Mouse (Mus musculus) left cerebral cortex, postnatal 14 days (tissue): ENCODE measurements around the gene Zfp945. TPM values are rescaled to one million over a fixed set of nuclear protein-coding genes. Genes with fewer than 3 reads are reported as not detected.
"Not testable (repeated sequence)": the region's sequence is repeated elsewhere in the genome, so short reads cannot be mapped to it uniquely, and the experiment has no call there.

Experiments used
- DNase-seq, 2 experiments: peaks; one replicate each; pipeline ENCODE4 v3.0.0; 2021 to 2022; ENCODE audit warnings: low spot score in 2 of 2, mixed read lengths in 1 of 2
- intact Hi-C: fragments of 180-260 bp; cut with DNase I; formaldehyde crosslinking; loops from one replicate; pipeline ENCODE4 v1.15.1; 2025
- long read RNA-seq, 2 experiments: library from polyadenylated mRNA; stranded (forward); transcript quantifications; one replicate each; pipeline ENCODE4 v2.0.0; 2021
- total RNA-seq, 2 experiments: library from RNA; stranded (reverse); gene quantifications; 2 replicates each; pipeline ENCODE4 v1.2.3; 2021

Gene Zfp945
- total RNA-seq, result 10 to 100 TPM; 16.9 to 17.2 TPM
- long read RNA-seq, experiment 1, full-length matches to known transcripts, result 4 of 6 reads
- long read RNA-seq, experiment 1, partial matches to known transcripts, result 1 of 6 reads
- long read RNA-seq, experiment 1, other reads (novel, unspliced or antisense), result 1 of 6 reads
- long read RNA-seq, experiment 2, full-length matches to known transcripts, result 4 of 5 reads
- long read RNA-seq, experiment 2, partial matches to known transcripts, result 0 of 5 reads
- long read RNA-seq, experiment 2, other reads (novel, unspliced or antisense), result 1 of 5 reads

DNA sequence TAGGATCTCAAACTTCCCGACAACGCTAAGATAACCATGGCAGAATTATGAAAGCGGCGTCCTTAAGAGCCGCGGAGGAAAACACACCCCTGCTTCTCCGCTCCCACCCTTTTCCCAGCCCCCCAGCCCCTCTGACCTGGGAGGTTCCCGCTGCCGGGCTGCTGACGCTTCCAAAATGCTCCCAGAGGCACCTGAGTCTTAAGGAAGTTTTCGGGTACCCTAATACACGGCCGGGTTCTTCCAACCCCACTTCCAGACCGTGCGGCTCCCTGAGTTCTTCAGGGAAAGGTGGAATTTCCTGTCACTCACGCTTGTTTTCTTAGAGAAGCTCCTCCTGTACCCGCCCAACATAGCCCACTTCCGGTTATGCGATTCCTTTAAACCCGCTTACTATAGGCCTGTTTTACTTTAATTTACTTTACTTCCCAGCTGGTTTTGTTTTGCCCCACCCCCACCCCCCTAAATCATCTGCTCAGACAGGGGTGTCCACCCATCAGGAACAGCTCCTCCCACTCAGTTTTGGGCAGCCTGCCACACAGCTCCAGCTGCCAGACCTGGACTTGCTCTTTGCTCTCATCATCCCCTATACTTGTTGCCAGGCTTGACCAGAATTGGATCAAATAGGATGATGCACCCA, at the start of gene Zfp945:
Gene Zfp945, minus strand, starts transcription at position 290 of the 637 bp plus-strand sequence.
- intact Hi-C loops, result no loop called here

DNA sequence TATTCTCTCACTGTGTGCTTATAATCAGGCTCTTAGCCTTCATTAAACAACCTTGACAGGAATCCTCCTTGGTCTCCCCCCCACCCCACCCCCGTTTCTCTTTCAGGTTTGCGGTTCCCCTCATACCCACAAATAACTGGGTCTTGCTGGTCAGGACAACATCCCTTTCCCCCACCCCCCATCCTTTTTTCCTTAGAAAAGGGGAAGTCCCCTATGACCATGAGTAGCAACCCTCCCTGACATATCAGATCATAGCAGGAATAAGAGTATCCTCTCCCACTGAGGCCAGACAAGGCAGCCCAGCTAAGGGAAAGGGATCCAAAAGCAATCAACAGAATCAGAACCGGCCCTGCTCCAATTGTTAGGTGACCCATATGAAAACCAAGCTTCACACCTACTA, 21.4 kb upstream of the Zfp945 start:
- no peak for DNase-seq
- intact Hi-C loops, result no loop called here

More for the DNA sequence above, at the start of gene Zfp945:
- DNase-seq, result peak; percentile 54 to 70

DNA sequence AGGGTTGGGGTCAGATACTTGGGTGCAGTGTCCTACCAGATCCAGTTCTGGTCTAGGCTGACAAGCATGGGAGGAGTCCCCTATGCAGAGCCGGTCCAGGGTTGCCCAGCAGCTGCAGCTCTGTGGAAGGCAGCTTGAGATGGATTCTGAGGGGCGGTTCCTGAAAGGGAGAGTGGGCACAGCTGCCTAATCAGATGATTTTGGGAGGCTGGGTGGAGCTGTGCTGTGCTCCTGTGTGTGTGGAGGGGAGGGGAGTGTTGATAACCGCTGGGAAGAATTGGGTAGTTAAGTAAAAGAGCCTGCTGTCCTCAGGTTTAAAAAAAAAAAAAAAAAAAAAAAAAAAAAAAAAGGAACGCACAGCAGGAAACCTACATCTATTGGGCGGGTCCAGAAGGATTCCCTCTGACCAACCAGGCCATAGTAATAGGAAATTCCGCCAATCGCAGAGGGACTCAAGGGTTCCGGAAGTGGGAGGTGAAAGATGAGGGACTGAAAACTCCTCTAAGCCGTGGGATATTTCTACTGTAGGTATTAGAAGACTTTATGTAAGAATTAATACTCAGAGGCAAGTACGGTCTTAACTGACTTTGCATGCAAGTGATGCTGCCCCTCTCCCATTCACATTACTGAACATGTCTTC, 17.2 kb upstream of the Zfp945 start:
- intact Hi-C loops, result no loop called here

DNA sequence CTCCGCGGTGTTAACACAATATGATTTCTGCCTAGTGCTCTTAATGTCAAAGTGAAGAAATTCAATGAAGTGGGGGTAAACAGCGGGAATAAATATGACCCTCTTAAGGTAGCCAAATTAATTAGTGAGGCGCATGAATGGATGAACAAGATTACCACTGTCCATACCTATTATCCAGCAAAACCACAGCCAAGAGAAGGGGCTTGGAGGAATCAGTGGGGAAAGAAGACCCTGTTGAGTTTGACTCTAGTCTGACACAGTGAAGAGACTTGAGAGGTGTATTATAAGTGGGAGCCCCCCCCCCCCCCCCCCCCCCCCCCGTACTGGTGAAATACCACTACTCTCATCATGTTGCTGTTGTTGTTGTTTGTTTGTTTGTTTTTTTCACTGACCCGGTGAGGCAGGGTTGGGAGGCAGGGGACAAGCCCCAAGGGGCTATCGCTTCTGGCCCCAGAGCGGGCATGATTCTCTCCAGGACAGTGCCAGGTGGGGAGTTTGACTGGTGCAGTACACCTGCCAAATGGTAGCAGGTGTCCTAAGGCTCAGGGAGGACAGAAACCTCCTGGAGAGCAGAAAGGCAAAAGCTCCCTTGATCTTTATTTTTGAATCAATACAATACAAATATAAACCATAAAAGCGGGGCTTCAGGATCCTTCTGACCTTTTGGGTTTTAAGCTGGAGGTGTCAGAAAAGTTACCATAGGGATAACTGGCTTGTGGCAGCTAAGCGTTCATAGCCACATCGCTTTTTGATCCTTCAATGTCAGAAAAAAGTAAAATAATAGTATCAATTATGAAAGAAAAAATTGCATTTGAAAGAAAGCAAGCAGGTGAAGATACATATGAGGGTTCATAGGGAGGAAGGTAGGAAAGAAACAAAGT, 10.7 kb upstream of the Zfp945 start:
- no peak for DNase-seq
- intact Hi-C loops, result no loop called here

More for the DNA sequence above, 17.2 kb upstream of the Zfp945 start:
- DNase-seq, result no peak

DNA sequence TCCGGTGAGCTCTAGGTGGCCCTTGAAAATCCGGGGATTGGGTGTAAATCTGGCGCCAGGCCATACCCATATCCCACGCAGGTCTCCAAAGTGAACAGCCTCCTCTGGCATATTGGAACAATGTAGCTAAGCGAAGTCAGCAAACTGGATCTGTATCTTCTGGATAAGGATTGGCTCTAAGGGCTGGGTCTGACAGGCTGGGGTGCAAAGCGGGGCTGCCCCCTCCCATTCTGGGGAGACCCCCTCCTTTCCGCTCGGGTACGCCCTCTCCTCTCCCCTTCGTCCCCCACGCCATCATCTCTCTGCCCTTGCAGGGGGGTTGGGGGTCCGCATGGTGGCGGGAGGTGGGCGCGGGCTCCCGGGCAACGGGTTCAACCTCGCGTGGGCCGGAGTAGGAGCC, 9.4 kb upstream of the Zfp945 start:
- intact Hi-C loops, result no loop called here
- no peak for DNase-seq

DNA sequence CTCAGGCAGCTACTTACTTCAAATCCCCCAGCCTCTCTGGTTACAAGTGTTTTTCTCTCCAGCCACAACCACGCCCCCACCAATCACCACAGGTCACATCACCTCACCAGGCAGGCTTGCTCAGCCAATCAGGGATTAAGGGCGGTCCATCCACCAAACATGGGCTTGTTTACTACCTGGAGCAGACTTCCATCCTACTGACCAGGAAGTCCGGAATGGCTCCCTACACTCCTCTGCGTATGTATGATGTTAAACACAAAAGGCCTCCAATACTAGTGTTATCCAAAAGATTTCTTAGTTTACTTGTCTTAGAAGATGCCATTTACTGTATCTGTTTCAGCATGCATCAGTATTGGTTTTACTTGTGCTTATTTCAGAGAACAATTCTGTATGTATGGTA, 8.6 kb upstream of the Zfp945 start:
- intact Hi-C loops, DNase-seq: not testable (repeated sequence)

DNA sequence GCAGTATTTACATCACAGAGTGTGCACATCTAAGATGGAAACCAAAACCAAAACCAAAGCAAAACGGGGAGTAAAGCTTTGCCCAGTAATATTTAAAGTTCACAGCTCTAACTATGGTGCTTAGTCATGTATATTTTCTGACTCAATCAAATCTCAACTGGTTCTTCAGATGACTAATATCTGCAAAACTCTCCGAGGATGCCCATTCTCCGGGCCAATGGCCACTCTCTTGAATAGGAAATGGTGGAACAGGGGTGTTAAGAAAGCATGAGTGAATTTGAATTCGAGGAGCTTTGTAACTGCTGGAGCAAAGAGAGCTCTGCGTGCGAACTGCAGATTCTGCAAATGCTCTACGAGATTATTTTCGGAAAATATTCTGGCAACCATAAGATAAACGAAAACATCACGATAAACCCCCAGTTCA, 501 bp downstream of the Zfp945 start:
- intact Hi-C loops, result no loop called here
- DNase-seq, result peak in 1 of 2 experiments; percentile 7

DNA sequence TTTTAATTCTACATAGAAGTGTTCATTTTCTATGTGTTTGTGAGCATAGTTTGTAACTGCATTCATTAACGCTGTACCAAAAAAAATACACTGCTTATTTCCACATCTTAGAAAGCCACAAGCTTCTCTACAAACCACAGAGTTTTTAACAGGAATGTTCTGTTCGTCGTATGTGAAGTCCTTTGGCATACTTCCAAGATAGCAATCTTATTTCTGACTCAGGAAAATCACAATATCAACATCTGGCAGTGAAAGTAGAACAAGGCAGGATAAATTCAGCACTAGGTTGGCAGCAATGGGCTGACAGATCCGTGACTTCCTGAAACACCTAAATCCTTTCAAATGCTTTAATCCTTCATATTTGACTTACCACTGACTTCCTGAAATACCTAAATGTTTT, 45.8 kb downstream of the Zfp945 start:
- DNase-seq, result no peak

DNA sequence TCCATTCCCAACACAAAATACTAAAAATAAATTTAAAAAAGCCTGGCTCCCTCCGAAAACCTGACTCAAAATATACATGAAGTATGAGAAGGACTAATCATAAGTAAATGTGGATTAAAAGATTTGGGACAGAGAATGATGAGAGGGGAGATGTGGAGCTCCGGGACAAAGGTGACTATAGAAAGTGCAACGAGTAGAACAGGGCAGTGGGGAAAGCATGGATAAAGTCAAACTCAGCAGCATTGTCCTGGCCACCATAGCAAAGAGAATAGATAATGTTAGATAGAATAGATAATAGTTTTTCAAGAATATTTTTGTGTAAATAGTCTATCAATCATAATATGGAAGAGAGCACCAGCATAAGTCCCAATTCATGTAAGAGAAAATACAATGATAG, 48.7 kb downstream of the Zfp945 start:
- no peak for DNase-seq
- intact Hi-C loops, result loop anchor here (5.0 kb wide), 1 partner anchor 81 kb away; no protein-coding TSS in a partner anchor

More for the DNA sequence above, 45.8 kb downstream of the Zfp945 start:
- intact Hi-C loops, result no loop called here

DNA sequence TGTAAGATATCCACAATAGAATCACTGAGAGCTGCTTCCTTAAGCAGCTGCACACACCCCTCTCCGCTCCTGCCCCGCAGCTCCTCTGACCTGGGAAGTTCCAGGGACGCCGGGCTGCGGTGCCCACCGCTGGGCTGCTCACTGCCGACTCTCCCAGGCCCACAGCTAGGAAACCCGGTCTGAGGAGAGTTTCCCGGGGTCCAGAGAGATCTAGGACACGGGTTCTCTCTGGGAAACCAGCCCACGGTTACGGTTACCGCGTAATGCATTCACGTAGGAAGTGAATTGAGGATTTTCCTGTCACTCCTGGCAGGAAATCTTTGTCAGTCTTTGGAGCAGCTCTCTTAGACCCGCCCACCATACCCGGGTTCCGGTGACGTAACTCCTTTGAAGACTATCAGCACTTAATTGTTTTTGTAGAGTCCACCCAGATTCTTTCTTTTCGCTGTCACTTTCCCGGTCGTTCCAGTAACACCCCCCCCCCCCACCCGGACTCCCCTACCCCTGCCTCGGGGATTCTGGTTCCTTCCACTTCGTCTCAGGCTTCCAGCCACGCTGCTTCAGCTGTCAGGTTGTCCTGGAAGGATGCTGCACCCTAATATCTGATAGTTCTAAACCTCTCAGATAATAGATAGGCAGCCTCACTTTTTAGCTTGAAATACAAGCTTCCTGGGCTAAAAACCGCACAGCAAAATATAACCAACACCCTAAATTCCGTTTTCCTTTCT, 49.3 kb downstream of the Zfp945 start:
- peak; percentile 57 to 70 for DNase-seq
- intact Hi-C loops, result loop anchor here (5.0 kb wide), 1 partner anchor 80 kb away; no protein-coding TSS in a partner anchor

DNA sequence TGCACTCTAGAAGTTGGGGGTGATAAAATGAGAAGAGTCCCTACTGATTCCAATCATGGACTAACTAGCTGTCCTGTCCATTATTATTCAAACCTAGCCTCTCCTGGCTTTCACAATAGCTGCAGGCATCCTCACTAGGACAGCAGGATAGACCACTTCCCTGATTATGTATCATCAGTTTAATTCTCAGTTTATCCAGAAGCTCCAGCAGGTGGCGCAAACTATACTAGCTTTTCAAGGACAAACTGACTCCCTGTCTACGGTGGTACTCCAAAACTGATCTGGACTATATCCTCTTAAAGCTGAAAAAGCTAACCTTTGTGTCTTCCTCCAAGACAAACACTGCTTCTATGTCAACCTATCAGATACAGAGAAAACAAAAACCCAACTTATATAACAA, 67.2 kb downstream of the Zfp945 start:
- intact Hi-C loops, result no loop called here
- peak in 1 of 2 experiments; percentile 6 for DNase-seq

Other genes starting within 250 kb of the Zfp945 start
- not detected for gene Vmn2r113, start 75.8 kb upstream of the Zfp945 start, total RNA-seq
- not detected for gene Vmn2r-ps130, start 194.0 kb upstream of the Zfp945 start, total RNA-seq